11 mouse cellular contexts compared by ENCODE assay signal in genomic region chr10:60792841-60793240, GRCm38 (mm10). TPM values are rescaled to one million over a fixed set of nuclear protein-coding genes. Genes with fewer than 3 reads are reported as not detected.
DNase-seq lines count a peak whose midpoint lies in the region; ATAC-seq lines count a peak whose summit lies in the region.
"Had no signal": no experiment of that assay in that cellular context is flagged by ENCODE, and none has a peak within 500 bp of the region (broad histone marks: within the 10 kb centered on the region; RNA-seq: fewer than 3 reads in every experiment).

No protein-coding gene starts in this region.

- H3K27me3 ChIP-seq in heart, embryonic 16.5 days (ENCODE audit: control insufficient read depth, insufficient read depth, low read length): no peaks in the 10 kb centered on the region
- H3K27me3 ChIP-seq: embryonic facial prominence, embryonic 13.5 days; liver, embryonic 13.5 days had no signal

- 16% methylated on average over 11 of the region's 11 CpGs for WGBS in heart, embryonic 16.5 days

- H3K9me3 ChIP-seq in heart, embryonic 16.5 days (replicated peaks; ENCODE audit: control insufficient read depth, low read length): no peaks in the 10 kb centered on the region
- H3K9me3 ChIP-seq: embryonic facial prominence, embryonic 13.5 days; hindbrain, embryonic 13.5 days; liver, embryonic 13.5 days had no signal

- peaks cover 41% of the 10 kb centered on the region for H3K4me1 ChIP-seq in heart, embryonic 16.5 days (ENCODE audit: control insufficient read depth, insufficient read depth, low read length)

- peak overlapping the region; percentile 81 for H3K27ac ChIP-seq in heart, embryonic 16.5 days (ENCODE audit: low read length)
- H3K27ac ChIP-seq: embryonic facial prominence, embryonic 13.5 days; hindbrain, embryonic 13.5 days; liver, embryonic 13.5 days had no signal

- H3K9ac ChIP-seq in heart, embryonic 16.5 days (ENCODE audit: low read length): peak overlapping the region; percentile 46
- H3K9ac ChIP-seq: embryonic facial prominence, embryonic 13.5 days; hindbrain, embryonic 13.5 days; liver, embryonic 13.5 days had no signal

- no peaks in the 10 kb centered on the region for H3K36me3 ChIP-seq in heart, embryonic 16.5 days (ENCODE audit: control insufficient read depth, insufficient read depth)
- H3K36me3 ChIP-seq: embryonic facial prominence, embryonic 13.5 days; hindbrain, embryonic 13.5 days; liver, embryonic 13.5 days had no signal

- H3K4me2 ChIP-seq in heart, embryonic 16.5 days (ENCODE audit: low read depth, low read length): peak overlapping the region; percentile 37
- H3K4me2 ChIP-seq: embryonic facial prominence, embryonic 13.5 days; hindbrain, embryonic 13.5 days; liver, embryonic 13.5 days had no signal

- peak; percentile 61; the same call in 1 of the 2 replicates for ATAC-seq in heart, embryonic 16.5 days (replicated peaks; ENCODE audit: extremely low read depth, insufficient read depth, low FRiP score)

- H3K4me3 ChIP-seq in heart, embryonic 16.5 days (ENCODE audit: low read length): 0 out of 2 replicates have a peak overlapping the region, but pooled peaks have one; percentile 6
- H3K4me3 ChIP-seq: embryonic facial prominence, embryonic 13.5 days; hindbrain, embryonic 13.5 days; liver, embryonic 13.5 days had no signal

- peak; percentile 48 for DNase-seq in adrenal gland, adult 2 months
- DNase-seq in adrenal gland, adult 18-20 months (ENCODE audit: low spot score in 2 of 2): no peak
- DNase-seq in adrenal gland, postnatal 25 days: peak; percentile 18
- peak; percentile 73 for DNase-seq in kidney, postnatal 10 days
- DNase-seq in urinary bladder, postnatal 14 days (ENCODE audit: low spot score): no peak
- DNase-seq in urinary bladder, postnatal 4 days (ENCODE audit: low spot score in 2 of 2): no peak
- no peak for DNase-seq in spleen, adult 18-20 months
- DNase-seq: liver, embryonic 13.5 days had no signal

RNA-seq across cellular contexts. Expression of gene Unc5b, which starts 38.5 kb away (rescaled TPM):
- 1 to 10 TPM; 5.9 to 6.2 TPM for total RNA-seq in adrenal gland, adult 2 months (2021)
- 9.4 and 9.9 TPM in 2 replicates for polyA plus RNA-seq in adrenal gland, adult 2 months (2012; rRNA removed)
- total RNA-seq in adrenal gland, adult 18-20 months (2021): 1 to 10 TPM; 4.1 to 6.7 TPM
- total RNA-seq in adrenal gland, postnatal 25 days (2021): 5.5 and 8.0 TPM in 2 replicates
- 10.0 and 12.5 TPM in 2 replicates for polyA plus RNA-seq in heart, embryonic 16.5 days (2015; fragmentation: Nextera tagmentation; extraction: Ambion mirVana)

RNA-seq across cellular contexts. Expression of gene Slc29a3, which starts 40.2 kb away (rescaled TPM):
- 10 to 100 TPM; 37.9 to 49.2 TPM for total RNA-seq in adrenal gland, adult 2 months (2021)
- 17.9 and 26.7 TPM in 2 replicates for polyA plus RNA-seq in adrenal gland, adult 2 months (2012; rRNA removed)
- total RNA-seq in adrenal gland, adult 18-20 months (2021): 10 to 100 TPM; 19.4 to 57.7 TPM
- 24.8 and 42.0 TPM in 2 replicates for total RNA-seq in adrenal gland, postnatal 25 days (2021)
- 6.6 and 8.0 TPM in 2 replicates for polyA plus RNA-seq in heart, embryonic 16.5 days (2015; fragmentation: Nextera tagmentation; extraction: Ambion mirVana)

Comparison
In these comparisons a context has a peak if more than half of its experiments do, and no peak if none do; other contexts are left out.
1. DNase-seq: peak in adrenal gland, adult 2 months (single experiment), adrenal gland, postnatal 25 days (single experiment) and kidney, postnatal 10 days (single experiment); none in adrenal gland, adult 18-20 months (0 of 2), urinary bladder, postnatal 14 days (single experiment), urinary bladder, postnatal 4 days (0 of 2) and spleen, adult 18-20 months (0 of 2).